ENCODE assay signal across 10 mouse cellular contexts in the genomic region with DNA sequence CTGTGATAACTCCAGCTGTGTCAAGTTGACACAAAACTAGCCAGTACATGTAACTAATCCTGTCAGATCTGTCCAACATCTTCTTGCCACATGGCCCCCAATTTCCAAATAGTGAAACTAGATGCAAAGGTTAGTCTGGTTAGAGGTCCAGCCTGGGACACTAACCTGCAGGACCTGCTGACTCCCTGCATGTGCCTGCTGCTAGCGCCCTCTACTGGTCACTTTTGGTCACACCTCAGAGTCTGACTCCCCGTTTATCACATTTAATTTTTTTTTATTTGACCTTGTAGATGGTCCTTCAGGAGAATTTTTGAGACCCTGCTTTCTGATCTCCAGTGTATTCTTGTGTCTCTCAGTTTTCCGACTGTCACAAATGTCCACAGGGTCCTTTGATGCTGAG. TPM values are rescaled to one million over a fixed set of nuclear protein-coding genes. Genes with fewer than 3 reads are reported as not detected.
DNase-seq lines count a peak whose midpoint lies in the region; ATAC-seq and TF ChIP-seq lines count a peak whose summit lies in the region.
"Had no signal": no experiment of that assay in that cellular context is flagged by ENCODE, and none has a peak within 500 bp of the region (broad histone marks: within the 10 kb centered on the region; RNA-seq: fewer than 3 reads in every experiment).

No protein-coding gene starts in this region.

- no peak overlapping the region for H3K9ac ChIP-seq in hindbrain, postnatal 0 days (replicated peaks; ENCODE audit: low read length)
- H3K9ac ChIP-seq: embryonic facial prominence, embryonic 13.5 days; lung, embryonic 15.5 days had no signal

- peaks cover 5% of the 10 kb centered on the region; the same call in 1 of the 2 replicates for H3K27me3 ChIP-seq in heart, embryonic 10.5 days (ENCODE audit: insufficient read depth, poor library complexity, severe bottlenecking)
- no peaks in the 10 kb centered on the region for H3K27me3 ChIP-seq in hindbrain, postnatal 0 days (ENCODE audit: insufficient read depth, low read length)
- no peaks in the 10 kb centered on the region for H3K27me3 ChIP-seq in thymus, adult 2 months (ENCODE audit: control insufficient read depth, insufficient read depth, low read length)
- H3K27me3 ChIP-seq: embryonic facial prominence, embryonic 13.5 days; lung, embryonic 15.5 days had no signal

- no peak overlapping the region for H3K27ac ChIP-seq in heart, embryonic 10.5 days
- H3K27ac ChIP-seq in hindbrain, postnatal 0 days = no peak overlapping the region
- H3K27ac ChIP-seq in thymus, adult 2 months (ENCODE audit: control insufficient read depth, insufficient read depth, low read length) = no peak overlapping the region
- H3K27ac ChIP-seq: embryonic facial prominence, embryonic 13.5 days; lung, embryonic 15.5 days had no signal

- no peaks in the 10 kb centered on the region for H3K4me1 ChIP-seq in heart, embryonic 10.5 days
- no peaks in the 10 kb centered on the region for H3K4me1 ChIP-seq in hindbrain, postnatal 0 days (ENCODE audit: insufficient read depth, low read length)
- H3K4me1 ChIP-seq in thymus, adult 2 months (replicated peaks; ENCODE audit: control insufficient read depth, insufficient read depth, low read length) = no peaks in the 10 kb centered on the region
- H3K4me1 ChIP-seq: embryonic facial prominence, embryonic 13.5 days; lung, embryonic 15.5 days had no signal

- WGBS in heart, embryonic 10.5 days = 12% methylated on average over 3 of the region's 3 CpGs
- WGBS in hindbrain, postnatal 0 days = 20% methylated on average over 3 of the region's 3 CpGs
- WGBS in thymus, adult 2 months = 36% methylated on average over 3 of the region's 3 CpGs

- peak; percentile 48 to 82 for DNase-seq in heart, adult 18-20 months
- DNase-seq in heart, embryonic 10.5 days (ENCODE audit: low spot score) = no peak
- peak; percentile 67 for DNase-seq in urinary bladder, postnatal 14 days (ENCODE audit: low spot score)
- DNase-seq in urinary bladder, postnatal 10 days (ENCODE audit: low spot score) = no peak
- DNase-seq in cerebellum, postnatal 14 days = peak; percentile 60 to 69
- DNase-seq in hindbrain, postnatal 0 days (ENCODE audit: low spot score) = peak; percentile 43
- peak; percentile 71 for DNase-seq in thymus, adult 2 months

- ATAC-seq in hindbrain, postnatal 0 days = no peak
- peak; percentile 88 for ATAC-seq in megakaryocyte, adult 5-6 weeks (ENCODE audit: poor library complexity, severe bottlenecking)

- TF ChIP-seq POLR2A in thymus, adult 2 months (IDR thresholded peaks at IDR 0.05; ENCODE audit: control insufficient read depth, extremely low read depth, insufficient read depth, low read length, poor library complexity) = no peak

- no peaks in the 10 kb centered on the region for H3K36me3 ChIP-seq in heart, embryonic 10.5 days
- H3K36me3 ChIP-seq in hindbrain, postnatal 0 days (ENCODE audit: insufficient read depth, low read length) = no peaks in the 10 kb centered on the region
- no peaks in the 10 kb centered on the region for H3K36me3 ChIP-seq in thymus, adult 2 months (ENCODE audit: control insufficient read depth, insufficient read depth, low read length)
- H3K36me3 ChIP-seq: embryonic facial prominence, embryonic 13.5 days; lung, embryonic 15.5 days had no signal

- no peak overlapping the region for H3K4me2 ChIP-seq in hindbrain, postnatal 0 days (ENCODE audit: low read depth, low read length)
- H3K4me2 ChIP-seq: embryonic facial prominence, embryonic 13.5 days; lung, embryonic 15.5 days had no signal

- TF ChIP-seq CTCF in hindbrain, postnatal 0 days (IDR thresholded peaks at IDR 0.05; ENCODE audit: low read depth) = peak; percentile 72
- peak; percentile 76; the same call in 1 of the 2 replicates for TF ChIP-seq CTCF in thymus, adult 2 months (IDR thresholded peaks at IDR 0.05; ENCODE audit: borderline replicate concordance, control insufficient read depth, extremely low read depth, insufficient read depth, low read length, poor library complexity)

- H3K9me3 ChIP-seq in heart, embryonic 10.5 days = peaks cover 4% of the 10 kb centered on the region; the same call in 1 of the 2 replicates
- H3K9me3 ChIP-seq in hindbrain, postnatal 0 days (ENCODE audit: low read length) = 0 out of 2 replicates have a peak, but pooled peaks cover 3% of the 10 kb centered on the region
- H3K9me3 ChIP-seq: lung, embryonic 15.5 days had no signal

- no peak overlapping the region for H3K4me3 ChIP-seq in heart, embryonic 10.5 days
- no peak overlapping the region for H3K4me3 ChIP-seq in hindbrain, postnatal 0 days (ENCODE audit: low read length)
- no peak overlapping the region for H3K4me3 ChIP-seq in thymus, adult 2 months (ENCODE audit: control insufficient read depth, insufficient read depth, low read length)
- H3K4me3 ChIP-seq: embryonic facial prominence, embryonic 13.5 days; lung, embryonic 15.5 days had no signal

RNA-seq across cellular contexts. Expression of gene Mllt1, which starts 15.7 kb away (rescaled TPM):
- total RNA-seq in heart, adult 18-20 months (2021) = 10 to 100 TPM; 24.3 to 25.9 TPM
- polyA plus RNA-seq in heart, embryonic 10.5 days (2016; fragmentation: Nextera tagmentation; extraction: Ambion mirVana) = 42.3 and 46.0 TPM in 2 replicates
- 131 and 135 TPM in 2 replicates for total RNA-seq in hindbrain, postnatal 0 days (2014; rRNA removed)
- 46.7 and 52.0 TPM in 2 replicates for polyA plus RNA-seq in hindbrain, postnatal 0 days (2015; fragmentation: Nextera tagmentation; extraction: Ambion mirVana)
- 10.6 and 11.0 TPM in 2 replicates for total RNA-seq in megakaryocyte, adult 5-6 weeks (2015)
- 11.2 and 15.1 TPM in 2 replicates for total RNA-seq in megakaryocyte, adult 5-6 weeks (2017)
- 134 and 135 TPM in 2 replicates for polyA plus RNA-seq in thymus, adult 2 months (2012; rRNA removed)

RNA-seq across cellular contexts. Expression of gene Acer1, which starts 31.0 kb away (rescaled TPM):
- not detected for total RNA-seq in heart, adult 18-20 months (2021)
- polyA plus RNA-seq in heart, embryonic 10.5 days (2016; fragmentation: Nextera tagmentation; extraction: Ambion mirVana) = not detected in 2 replicates
- total RNA-seq in hindbrain, postnatal 0 days (2014; rRNA removed) = not detected in 2 replicates
- not detected in 2 replicates for polyA plus RNA-seq in hindbrain, postnatal 0 days (2015; fragmentation: Nextera tagmentation; extraction: Ambion mirVana)
- not detected in 2 replicates for total RNA-seq in megakaryocyte, adult 5-6 weeks (2015)
- 0.04 TPM in 1 of 2 replicates, not detected in the other for total RNA-seq in megakaryocyte, adult 5-6 weeks (2017)
- polyA plus RNA-seq in thymus, adult 2 months (2012; rRNA removed) = 0.14 and 0.32 TPM in 2 replicates
- polyA plus RNA-seq: lung, embryonic 15.5 days had no signal

RNA-seq across cellular contexts. Expression of gene Clpp, which starts 39.2 kb away (rescaled TPM):
- 10 to 100 TPM; 80.9 to 83.1 TPM for total RNA-seq in heart, adult 18-20 months (2021)
- polyA plus RNA-seq in heart, embryonic 10.5 days (2016; fragmentation: Nextera tagmentation; extraction: Ambion mirVana) = 144 and 165 TPM in 2 replicates
- total RNA-seq in hindbrain, postnatal 0 days (2014; rRNA removed) = 137 and 150 TPM in 2 replicates
- polyA plus RNA-seq in hindbrain, postnatal 0 days (2015; fragmentation: Nextera tagmentation; extraction: Ambion mirVana) = 163 TPM in 2 replicates
- 19.1 and 20.0 TPM in 2 replicates for total RNA-seq in megakaryocyte, adult 5-6 weeks (2015)
- total RNA-seq in megakaryocyte, adult 5-6 weeks (2017) = 25.1 and 27.3 TPM in 2 replicates
- polyA plus RNA-seq in thymus, adult 2 months (2012; rRNA removed) = 131 and 144 TPM in 2 replicates

RNA-seq across cellular contexts. Expression of gene Alkbh7, which starts 46.2 kb away (rescaled TPM):
- 10 to 100 TPM; 72.4 to 78.0 TPM for total RNA-seq in heart, adult 18-20 months (2021)
- polyA plus RNA-seq in heart, embryonic 10.5 days (2016; fragmentation: Nextera tagmentation; extraction: Ambion mirVana) = 49.6 and 59.7 TPM in 2 replicates
- 58.0 and 70.3 TPM in 2 replicates for total RNA-seq in hindbrain, postnatal 0 days (2014; rRNA removed)
- 66.0 and 70.2 TPM in 2 replicates for polyA plus RNA-seq in hindbrain, postnatal 0 days (2015; fragmentation: Nextera tagmentation; extraction: Ambion mirVana)
- 13.0 and 14.0 TPM in 2 replicates for total RNA-seq in megakaryocyte, adult 5-6 weeks (2015)
- 7.6 and 12.8 TPM in 2 replicates for total RNA-seq in megakaryocyte, adult 5-6 weeks (2017)
- polyA plus RNA-seq in thymus, adult 2 months (2012; rRNA removed) = 26.7 and 32.2 TPM in 2 replicates

RNA-seq across cellular contexts. Expression of gene Pspn, which starts 48.9 kb away (rescaled TPM):
- not detected for total RNA-seq in heart, adult 18-20 months (2021)
- 0.53 TPM in 1 of 2 replicates, not detected in the other for polyA plus RNA-seq in heart, embryonic 10.5 days (2016; fragmentation: Nextera tagmentation; extraction: Ambion mirVana)
- total RNA-seq in hindbrain, postnatal 0 days (2014; rRNA removed) = not detected in 2 replicates
- not detected in 2 replicates for polyA plus RNA-seq in hindbrain, postnatal 0 days (2015; fragmentation: Nextera tagmentation; extraction: Ambion mirVana)
- total RNA-seq in megakaryocyte, adult 5-6 weeks (2015) = not detected in 2 replicates
- total RNA-seq in megakaryocyte, adult 5-6 weeks (2017) = not detected in 2 replicates
- not detected in 2 replicates for polyA plus RNA-seq in thymus, adult 2 months (2012; rRNA removed)
- polyA plus RNA-seq: embryonic facial prominence, embryonic 13.5 days; lung, embryonic 15.5 days had no signal

Comparison
In these comparisons a context has a peak if more than half of its experiments do, and no peak if none do; other contexts are left out.
1. DNase-seq: peak in heart, adult 18-20 months (2 of 2), urinary bladder, postnatal 14 days (single experiment), cerebellum, postnatal 14 days (2 of 2), hindbrain, postnatal 0 days (single experiment) and thymus, adult 2 months (single experiment); none in heart, embryonic 10.5 days (single experiment) and urinary bladder, postnatal 10 days (single experiment).